Mouse (Mus musculus) kidney, postnatal 4 days (tissue): Measurements from ENCODE around the gene Plekhh1.
"Not testable (repeated sequence)": the region's sequence is repeated elsewhere in the genome, so short reads cannot be mapped to it uniquely, and the experiment has no call there.

Experiments
- DNase-seq, 2 experiments: peaks; one replicate each; pipeline ENCODE4 v3.0.0; 2021; ENCODE audit warnings: mixed read lengths in 2 of 2

Plekhh1 gene

DNA sequence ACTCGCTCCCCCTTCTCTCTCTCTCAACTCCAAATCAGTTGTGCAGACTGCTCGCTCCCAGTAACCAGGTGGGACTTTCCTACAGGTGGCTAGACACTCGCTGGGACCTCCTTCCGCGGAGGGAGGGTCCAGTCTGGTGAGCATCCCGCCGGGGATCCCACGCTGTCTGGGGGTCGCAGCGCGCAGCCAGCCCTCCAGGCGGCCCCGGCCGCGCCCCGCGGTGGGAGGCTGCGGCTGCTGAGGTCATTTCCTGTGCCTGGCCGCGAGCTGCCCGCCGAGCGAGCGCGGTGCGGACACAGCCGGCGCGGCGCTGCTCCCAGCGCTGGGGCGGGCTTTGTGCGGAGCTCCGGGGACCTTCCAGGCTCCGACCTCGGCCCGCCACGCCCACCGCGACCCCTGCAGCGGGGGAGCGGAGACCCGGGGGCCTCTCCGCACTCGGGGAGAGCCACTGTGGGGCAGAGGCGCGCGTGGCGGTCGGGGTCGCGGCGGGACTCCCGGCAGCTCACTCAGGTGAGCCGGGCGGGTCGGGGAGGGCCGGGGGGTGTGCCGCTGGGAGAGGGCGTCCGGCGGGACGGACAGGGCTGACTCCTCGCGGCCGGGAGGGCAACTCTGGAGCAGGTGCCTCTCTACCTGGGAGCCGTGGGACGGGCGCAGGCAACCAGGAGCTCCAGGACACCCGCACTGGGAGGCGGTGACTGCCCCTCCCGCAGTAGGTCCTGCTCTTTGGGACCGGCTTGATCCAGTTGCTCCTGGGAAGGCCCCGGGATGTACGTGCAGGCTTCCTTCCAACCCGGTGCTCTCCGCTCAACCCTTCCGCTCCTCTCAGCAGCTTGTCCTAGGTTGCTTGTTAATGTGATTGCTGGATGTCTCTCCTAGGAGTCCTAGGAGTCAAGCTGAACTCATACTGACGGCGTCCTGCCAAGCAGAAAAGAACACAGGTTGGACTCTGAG, at the start of gene Plekhh1:
Gene Plekhh1, plus strand, starts transcription at position 253 of the 951 bp plus-strand sequence.
- peak; percentile 74 to 83 for DNase-seq

DNA sequence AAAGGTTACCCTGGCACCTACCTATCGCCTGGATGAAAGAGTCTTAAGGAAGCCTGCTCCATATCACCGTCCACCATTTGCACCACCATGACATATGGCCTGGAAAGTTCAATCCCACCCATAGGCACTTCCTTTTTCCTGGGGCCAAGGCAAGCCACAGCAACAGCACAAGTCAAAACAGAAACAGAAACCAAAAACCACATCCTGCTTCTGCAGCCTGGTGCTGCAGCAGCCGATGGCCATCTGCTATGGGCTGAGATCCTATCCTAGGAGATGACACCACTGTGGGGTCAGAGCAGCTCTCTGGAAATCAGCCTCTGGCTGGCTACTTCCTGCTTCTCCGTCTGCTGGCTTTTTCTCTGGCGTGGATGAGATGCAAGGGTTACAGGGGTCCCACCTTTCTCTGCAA, 48.3 kb upstream of the Plekhh1 start:
- DNase-seq, result peak; percentile 20 to 42

DNA sequence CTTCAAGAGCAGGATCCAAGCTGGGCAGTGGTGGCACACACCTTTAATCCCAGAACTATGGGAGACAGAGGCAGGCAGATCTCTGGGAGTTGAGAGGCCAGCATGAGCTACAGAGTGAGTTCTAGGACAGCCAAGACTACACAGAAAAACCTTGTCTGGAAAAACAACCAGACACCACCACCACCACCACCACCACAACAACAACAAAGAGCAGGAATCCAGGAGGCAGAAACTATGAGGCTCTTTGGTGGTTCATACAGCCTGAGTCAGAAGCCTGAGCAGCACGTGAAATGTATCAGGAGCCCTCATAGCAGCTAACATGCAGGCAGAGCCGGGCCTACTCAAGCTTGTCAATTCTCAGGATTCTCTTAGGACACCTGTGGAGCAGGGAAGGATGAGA, 47.8 kb upstream of the Plekhh1 start:
- no peak for DNase-seq

DNA sequence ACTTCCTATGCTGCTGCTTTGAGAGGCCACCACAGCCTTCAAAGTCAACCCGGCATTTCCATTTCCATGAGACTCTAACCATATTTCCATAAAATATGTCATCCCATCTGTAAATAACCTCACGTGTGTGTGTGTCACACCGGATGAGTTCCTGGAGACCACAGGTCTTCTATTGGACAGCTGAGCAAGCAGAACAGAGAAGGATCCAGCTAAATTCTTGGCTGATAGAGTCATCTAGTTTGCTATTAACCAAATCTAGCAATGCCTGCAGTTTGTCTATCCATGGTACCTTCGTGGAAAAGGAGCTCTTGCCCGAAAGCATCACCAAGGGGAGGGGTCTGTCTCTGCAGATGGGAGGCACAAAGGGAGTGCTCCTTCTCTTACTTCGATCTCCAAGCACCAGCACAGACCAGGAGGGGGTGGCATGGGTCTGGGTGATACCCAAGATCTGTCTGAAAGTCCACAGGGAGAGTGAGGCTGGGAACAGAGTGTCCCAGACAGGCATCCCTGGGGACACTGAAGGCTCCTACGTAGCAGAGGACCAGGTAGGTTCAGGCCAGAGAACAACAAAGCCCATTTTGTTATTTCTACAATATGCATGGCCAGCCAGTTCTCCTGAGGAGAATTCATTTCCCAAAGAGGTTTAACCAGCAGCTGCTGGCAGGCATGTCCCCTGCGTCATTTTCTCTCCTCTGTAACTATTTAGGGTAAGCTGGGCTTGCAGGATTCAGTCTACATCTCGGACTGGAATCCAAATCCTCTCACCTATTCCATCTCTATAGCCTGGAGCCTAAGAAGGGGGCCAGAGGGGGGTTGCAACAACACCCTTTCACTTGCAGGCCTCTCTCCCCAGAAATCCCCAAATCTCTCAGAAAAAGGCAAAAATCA, 46.8 kb upstream of the Plekhh1 start:
- no peak for DNase-seq

DNA sequence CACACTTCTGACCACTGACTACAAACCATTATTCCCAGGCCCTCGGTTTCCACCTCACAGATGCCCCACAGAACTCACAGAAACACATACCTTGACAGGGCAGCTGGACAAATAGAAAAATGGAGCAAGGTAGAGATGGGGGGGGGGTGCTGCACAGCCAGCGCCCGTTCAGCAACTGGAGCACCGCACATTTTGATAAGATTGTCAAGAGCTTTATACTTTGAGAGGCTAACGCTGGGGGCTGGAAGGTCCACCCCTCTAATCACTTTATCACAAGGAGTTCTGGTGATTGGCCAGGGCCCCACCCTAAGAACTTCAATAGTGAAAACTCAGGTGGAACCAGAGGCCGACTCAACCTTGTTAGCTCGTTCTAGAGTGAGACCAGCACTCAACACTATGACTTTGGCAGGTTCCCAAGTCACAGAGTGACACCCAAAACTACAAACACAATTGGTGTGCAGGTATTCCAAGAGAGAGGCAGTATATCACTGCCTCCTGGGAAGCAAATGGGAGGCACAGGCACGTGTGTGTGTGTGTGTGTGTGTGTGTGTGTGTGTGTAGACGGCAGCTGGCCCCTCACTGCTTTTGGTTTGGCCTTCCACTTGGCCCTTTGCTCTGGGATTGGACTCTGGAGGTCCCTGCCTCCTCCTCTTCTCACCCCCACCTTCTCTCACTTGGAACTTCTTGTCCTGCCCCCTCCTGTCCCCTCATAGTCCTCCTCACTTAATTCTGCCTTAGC, 45.5 kb upstream of the Plekhh1 start:
- no peak for DNase-seq

DNA sequence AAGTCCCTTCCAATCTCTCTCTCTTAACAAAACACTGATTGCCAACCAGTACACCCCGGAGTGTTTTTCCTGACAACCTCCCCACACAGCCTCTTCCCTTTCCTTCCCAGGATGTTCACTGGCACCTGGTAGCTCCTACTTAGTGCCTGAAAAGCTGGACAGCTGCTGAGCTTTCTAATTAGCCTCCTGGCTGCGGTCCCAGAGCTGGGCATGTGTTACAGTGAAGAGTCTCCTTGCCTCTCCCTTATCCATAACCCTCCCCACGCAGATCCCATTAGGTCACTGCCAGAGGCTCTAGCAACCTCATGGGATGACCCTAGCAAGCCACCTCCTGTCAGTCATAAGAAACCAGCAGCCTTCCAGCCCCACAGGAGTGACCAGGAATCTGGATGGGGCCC, 44.9 kb upstream of the Plekhh1 start:
- DNase-seq, result peak; percentile 58 to 67

DNA sequence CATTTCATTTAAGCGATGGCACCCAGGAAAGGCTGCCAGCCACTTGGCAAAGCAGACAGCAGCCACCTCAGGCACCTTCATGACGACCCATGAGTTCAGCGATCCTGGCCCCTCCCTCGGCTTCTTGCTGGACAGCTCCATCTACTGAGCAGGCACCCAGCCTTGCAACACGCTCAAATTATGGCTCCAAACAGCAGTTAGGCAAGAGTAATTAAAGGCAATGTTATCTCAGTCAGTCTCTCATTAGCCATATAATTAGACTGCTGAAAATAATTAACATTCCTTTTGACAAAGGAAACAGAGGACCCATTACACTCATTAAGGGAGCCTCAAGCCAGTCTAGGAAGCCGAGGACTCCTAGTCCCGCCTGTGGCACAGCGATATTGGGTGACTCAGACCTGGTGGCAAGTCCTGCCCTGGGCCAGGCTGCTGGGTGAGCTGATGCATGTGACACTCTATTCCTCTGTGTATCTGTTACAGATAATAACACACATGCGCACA, 41.3 kb upstream of the Plekhh1 start:
- DNase-seq, result peak; percentile 31 to 40

DNA sequence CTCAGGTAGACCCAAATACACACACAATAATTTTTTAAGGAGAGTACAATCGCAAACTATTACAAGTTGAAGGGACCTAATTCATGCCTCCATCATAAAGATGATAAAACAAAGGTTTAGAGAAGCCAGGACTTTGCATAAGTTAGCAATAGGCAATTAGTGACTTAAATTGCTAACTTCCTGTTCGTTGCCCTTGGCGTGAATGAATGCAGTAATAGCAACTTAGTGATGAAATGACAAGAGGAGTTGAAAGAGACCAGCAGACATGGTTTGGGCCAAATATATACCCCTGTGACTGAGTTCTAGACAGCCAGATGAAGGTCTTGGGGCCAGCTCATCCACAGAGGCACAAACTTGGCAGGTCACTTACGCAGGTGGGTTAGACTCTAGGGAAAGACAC, 32.7 kb upstream of the Plekhh1 start:
- DNase-seq, result no peak

DNA sequence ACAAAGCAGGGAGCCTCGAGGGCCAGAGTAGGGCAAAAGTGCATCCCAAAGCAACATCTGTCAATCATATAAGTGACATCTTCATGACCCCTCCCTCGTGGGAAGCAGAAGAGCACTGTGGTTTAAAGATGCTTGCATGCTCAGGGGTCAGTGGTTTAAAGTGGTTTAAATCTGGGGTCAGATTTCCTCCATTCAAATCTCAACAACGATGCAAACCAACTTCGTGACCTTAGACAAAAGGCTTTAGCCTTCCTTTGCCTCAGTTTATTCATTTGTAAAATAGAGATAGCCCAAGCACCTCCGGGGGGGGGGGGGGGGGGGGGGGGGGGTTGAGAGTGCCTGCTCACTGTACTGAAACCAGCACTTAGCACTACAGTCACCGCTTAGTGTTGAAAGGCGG, 32.3 kb upstream of the Plekhh1 start:
- no peak for DNase-seq

DNA sequence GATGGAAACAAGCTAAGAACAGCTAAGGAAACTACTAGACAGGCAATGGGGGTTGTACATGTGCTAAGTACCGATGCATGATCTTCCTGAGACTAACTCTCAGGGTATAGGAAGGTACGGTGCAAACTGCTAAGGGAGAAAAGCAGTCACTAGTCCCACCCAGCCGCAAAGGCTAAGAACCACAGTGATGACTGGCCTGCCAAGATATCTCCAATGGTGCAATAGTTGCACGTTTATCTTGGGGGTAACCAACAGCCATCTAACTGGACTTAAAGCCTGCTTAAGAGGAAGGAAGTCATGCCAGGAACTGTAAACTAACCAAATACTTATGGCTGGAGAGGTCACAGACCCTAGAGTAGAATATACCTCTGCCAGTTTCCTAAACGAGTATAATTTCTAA, 26.6 kb upstream of the Plekhh1 start:
- DNase-seq, result no peak

DNA sequence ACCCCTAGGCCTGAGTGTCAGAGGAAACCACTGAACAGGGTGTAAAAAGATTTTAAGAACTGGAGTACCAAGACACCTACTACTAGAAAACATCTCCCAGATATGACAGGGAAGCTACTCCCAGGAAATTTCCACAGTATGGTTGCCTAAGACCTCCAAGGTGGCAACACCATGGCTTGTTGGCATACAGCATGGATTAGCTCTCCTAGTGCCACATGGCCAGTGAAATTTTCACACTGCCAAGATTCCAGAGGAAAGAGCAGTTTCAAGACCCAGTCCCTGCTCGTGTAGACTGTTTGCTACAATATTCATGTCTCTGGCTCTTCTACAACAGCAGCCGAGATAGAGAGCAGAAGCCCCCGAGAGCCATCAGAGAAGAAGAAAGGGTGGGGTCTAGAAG, 26.0 kb upstream of the Plekhh1 start:
- no peak for DNase-seq

DNA sequence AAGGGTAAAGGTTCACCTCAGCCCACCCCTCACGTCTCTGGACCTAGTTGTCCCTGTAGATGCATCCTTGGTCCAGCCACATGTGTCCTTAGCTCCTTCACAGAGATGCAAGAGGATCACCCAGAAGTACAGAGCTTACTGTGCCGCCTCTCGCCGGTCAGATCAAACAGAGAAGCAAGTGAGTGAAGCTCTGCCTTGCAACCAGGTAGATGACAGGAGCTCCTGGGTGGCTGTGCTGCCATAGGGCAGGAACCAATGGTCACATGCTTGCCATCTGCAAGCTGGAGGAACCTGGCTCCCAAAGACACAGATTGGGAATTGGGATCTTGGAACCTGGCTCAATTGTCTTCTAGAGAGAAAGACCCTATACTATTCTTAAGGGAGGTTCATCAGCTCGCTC, 23.5 kb upstream of the Plekhh1 start:
- no peak for DNase-seq

DNA sequence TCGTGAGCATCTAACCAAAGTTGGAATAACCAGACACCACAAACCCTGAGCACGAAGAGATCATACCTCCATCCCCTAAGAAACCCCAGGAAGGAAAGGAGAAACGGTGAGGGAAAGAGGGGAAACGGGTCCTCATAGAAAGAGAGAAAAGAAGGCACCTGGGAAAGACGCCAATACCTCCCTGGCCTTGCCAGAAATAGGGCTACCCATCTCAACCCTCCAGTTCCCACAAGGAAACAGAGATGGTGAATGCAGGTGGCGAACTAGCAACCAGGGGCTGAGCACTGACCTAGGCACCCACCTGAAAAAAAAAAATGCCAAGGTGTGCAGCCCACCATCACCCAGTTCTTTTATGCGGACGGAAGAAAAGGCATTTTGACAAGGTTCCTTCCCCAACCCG, 22.9 kb upstream of the Plekhh1 start:
- DNase-seq, result no peak

DNA sequence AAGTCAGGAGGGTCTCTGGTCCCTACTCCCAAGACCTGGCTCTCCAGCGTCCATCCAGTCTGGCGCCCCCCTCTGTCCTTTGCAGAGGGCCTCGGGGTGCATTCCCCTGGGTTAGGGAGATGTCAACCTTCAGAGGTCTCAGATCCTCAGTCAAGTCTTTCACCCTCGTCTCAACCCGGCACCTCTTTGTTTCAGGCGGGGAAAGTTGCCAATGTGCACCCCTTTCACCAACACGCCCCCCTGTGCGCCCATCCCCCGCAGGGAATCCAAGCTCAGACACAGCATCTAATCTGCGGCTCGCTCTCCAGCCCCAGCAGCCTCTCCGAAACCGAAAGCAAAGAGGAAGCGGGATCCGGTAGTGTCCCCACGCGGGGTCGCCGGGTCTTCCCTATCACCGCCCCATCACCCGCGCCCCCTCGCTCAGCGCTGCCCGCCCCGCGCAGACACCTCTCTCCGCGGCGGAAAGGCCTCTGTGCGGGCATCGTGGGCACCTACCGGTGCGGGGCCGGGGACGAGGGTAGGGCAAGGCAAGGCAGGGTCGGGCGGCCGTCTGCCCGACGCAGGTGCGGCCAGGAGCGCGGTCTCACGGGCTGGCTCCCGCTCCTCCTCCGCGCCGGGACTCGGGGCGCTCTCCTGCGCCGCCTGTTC, 22.4 kb upstream of the Plekhh1 start:
- peak; percentile 65 to 76 for DNase-seq

DNA sequence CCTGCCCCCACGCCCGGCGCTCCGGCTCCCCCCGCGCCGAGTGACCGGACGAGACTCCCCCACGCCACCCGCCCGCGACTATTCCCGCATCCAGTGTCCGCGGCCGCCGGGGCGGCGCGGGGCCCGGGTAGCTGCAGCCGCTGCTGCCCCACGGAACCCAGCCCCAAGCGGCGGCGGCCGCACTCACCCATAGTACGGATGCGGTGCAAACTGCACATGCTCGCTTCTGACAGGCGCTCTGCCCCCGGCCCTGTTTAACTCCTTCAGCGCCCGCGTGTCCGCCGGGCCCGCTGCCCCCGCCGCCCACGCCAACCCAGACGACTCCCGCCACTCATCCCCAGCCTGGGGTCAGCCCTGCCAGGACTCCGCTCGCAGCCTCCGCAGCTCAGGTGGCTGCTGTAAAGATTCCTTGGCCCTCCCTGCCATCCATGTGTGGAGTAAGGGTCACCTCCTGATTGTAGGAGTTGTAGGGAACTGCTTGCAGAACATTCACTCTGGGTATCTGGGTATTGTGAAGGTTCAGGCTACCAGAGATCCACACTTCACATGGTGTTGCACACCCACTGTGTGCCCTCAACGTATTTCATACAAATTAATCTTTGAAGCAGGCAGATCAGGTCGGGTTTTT, 21.7 kb upstream of the Plekhh1 start, which contains the start of gene Tmem229b:
Gene Tmem229b, minus strand, starts transcription at position 502 of the 628 bp plus-strand sequence.
- DNase-seq, result peak; percentile 69 to 77

DNA sequence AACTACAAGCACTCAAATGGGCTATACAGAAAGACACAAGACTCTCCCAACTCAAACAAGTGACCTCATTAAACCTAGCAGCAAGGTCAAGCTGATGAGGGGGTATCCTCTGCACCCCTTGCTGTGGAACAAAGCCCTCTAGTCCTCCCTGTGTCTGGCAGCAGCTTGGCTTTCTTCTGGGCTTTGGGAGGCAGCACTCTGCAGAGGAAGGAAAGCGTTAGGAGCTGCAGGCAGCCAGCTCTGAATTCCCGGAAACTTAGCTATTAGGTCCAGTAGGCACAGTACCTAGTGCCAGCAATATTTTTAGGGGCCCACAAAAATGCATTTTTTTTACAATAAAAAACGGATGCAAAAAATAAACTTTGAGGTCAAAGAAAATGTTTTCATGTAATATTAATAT, 18.4 kb upstream of the Plekhh1 start:
- DNase-seq, result peak in 1 of 2 experiments; percentile 18

DNA sequence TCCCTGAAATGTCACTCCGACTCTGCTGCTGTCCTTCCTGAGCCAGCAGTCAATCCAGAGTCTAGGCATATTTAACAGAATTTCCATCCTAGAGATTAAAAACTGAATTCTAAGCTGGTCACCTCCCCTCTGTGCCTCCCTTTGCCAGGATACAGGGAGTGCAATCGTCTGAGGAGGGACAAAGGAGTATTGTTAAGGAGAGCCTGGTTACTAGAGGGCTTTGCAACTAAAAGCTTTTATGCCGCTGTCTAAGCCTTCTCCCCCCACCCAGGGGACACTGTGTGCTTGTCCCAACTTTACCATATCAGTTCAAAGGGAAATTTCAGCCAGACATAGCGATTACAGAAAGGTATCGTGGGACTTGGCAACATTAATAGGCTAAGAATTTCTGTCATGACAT, 12.9 kb upstream of the Plekhh1 start:
- no peak for DNase-seq

DNA sequence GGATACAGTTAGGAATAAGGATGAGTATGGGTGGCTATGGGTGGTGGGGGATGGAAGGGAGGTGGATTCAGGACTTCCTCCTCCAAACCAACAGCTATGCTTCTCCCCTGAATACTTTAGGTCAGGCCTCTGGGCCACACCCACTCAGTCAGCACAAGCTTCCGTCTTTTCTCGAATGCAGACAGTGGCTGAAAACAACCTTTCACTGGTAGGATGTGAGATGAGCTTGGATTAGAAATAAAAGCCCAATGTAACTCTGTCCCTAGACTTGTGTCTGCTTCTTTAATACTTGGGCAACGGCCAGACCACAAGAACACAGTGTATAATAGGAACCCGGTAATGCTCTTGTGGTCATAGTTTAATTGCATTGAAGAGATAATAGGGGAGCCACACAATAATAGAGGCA, 11.0 kb upstream of the Plekhh1 start:
- DNase-seq, result no peak

DNA sequence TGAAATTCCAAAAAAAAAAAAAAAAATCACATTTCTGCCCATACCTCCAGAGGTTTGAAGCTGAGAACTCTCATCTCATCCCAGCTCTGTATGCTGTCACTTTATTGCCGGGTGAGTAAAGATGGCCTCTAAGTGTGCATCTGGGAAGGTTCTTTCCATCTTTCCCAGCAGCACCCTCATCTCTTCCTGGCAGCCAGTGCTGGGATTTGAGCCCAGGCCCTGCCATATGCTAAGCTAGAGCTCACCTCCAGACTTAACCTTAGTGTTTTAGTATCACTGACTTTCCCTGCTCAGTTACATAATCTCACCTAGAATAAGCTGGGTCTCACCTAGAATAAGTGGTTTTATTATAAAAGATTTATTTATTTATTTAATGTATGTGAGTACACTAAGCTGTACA, 7.1 kb upstream of the Plekhh1 start:
- no peak for DNase-seq

DNA sequence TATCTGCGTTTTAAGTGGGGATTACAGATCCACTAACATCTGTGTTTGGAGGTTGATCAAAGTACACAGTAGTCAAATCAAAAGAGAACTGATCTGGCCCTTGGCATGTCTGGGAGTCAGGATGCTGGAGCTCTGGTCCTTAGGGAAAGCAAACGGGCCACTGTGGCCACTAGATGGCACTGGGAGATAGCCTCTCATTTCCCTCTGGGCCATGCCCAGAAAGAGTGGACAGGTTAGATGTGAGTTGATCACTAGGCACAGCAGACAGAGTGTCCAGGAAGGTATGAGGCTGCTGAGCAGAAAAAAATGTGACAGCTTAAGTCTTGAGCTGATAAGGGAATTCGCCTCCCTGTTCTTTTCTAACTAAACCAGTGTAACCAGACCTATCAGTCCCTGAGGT, 6.1 kb upstream of the Plekhh1 start:
- peak; percentile 76 to 83 for DNase-seq

DNA sequence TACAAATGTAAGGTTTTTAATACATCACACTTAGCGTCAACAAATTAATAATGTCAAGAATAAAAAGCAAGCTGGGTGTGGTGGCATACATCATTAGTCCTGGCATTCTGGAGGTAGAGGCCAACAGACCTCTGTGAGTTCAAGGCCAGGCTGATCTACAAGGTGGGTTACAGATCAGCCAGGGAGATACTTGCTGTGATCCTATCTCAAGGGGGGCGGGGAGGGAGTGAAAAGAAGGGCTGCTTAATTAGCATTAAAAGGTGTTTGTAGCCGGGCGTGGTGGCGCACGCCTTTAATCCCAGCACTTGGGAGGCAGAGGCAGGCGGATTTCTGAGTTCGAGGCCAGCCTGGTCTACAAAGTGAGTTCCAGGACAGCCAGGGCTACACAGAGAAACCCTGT, 1.4 kb upstream of the Plekhh1 start:
- not testable (repeated sequence) for DNase-seq

DNA sequence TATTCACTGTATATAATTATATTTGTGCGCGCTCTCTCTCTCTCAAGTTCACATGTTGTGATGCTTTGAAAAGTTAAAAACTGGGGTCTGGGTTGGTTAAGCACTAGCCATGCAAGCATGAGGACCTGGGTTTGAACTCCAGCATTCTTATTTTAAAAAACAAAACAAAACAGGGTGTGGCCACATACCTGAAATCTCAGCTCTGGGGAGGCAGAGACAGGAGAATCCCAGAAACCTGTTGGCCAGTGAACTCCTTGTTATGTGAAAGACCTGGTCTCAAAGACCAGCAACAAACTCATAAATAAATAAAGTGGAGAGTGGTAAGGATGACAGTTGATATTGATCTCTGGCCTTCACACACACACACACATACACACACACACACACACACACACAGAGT, 5.4 kb downstream of the Plekhh1 start:
- no peak for DNase-seq
